Mouse (Mus musculus): Measurements from ENCODE around the gene Igll1. TPM values are rescaled to one million over a fixed set of nuclear protein-coding genes. Genes with fewer than 3 reads are reported as not detected.
A peak's percentile ranks its signal among the peaks of the same experiment; 100 is the strongest.

Gene Igll1
- polyA plus RNA-seq, 1 experiment from 2014 or later = 0.20 TPM

DNA sequence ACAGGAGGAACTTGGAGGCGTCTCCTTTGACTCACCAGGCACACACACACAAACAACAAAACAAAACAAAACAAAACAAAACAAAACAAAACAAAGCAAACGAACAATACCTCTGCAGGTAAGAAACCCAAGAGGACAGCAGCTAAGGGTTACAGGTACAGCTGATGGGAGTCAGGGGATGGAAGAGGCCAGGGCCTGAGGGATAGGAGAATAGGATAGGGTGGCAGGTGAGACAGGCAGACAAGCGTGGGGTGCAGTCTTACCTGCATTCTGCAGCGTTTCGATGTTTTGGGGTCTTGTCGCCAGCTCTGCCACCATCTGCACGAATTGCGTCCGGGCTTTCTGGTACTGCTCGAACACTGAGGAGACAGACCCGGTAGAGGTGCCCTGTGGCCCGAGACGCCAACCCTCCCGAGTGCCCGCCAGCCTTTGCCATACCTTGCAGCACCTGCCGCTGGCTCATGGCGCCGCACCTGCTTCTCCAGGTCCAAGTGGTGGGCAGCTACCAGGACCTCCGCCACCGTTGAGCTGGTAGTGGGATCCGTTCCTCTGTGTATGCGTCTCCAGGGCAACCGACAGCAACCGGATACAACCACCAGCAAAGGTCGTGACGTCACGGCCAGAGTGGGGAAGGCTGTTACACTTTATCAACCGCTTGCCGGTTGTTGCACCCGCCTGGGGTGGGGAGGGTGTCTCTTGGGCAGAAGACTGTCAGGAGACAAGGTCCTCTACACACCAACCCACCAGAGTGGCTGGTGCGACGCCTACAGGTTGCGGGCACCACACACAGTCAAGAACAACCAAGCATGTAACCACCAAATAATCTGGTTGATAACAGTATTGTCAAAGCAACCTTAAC lies 34.8 kb downstream of the Igll1 start, which contains the start of gene Spag6l:
Gene Spag6l, minus strand, starts transcription at position 700 of the 859 bp plus-strand sequence.
- H3K27ac ChIP-seq = peak within 1 kb of the TSS; percentile 66
- no peaks in the 10 kb centered on the region for H3K27me3 ChIP-seq (ENCODE audit: poor library complexity, severe bottlenecking)
- no peaks in the 10 kb centered on the region for H3K36me3 ChIP-seq (replicated peaks)
- H3K9me3 ChIP-seq = no peaks in the 10 kb centered on the region
- 6% methylated on average over 33 of the region's 33 CpGs for WGBS
- H3K4me1 ChIP-seq = peaks cover 9% of the 10 kb centered on the region
- peak; percentile 73 for DNase-seq (ENCODE audit: extremely low spot score, low spot score)
- H3K4me3 ChIP-seq = peak within 1 kb of the TSS; percentile 63

DNA sequence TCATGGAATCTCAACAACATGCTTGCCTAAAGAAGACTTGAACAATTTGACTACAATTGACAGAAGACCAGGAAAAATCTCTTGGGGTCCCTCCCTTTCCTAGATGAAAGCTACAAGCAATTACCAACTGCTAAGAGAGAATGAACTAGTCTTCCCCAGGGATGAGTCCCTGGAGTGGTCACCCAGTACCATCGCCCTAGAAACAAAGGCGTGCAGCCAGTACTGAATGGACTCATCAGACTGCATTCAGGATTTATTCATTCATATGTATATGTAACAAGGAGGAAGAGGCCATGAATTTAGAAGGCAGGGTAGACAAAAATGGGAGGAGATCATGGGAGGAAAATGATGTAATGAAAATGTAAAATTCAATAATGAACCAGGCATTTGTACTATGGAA lies 37.6 kb downstream of the Igll1 start:
- no peaks in the 10 kb centered on the region for H3K27me3 ChIP-seq (ENCODE audit: poor library complexity, severe bottlenecking)
- 93% methylated on average over 2 of the region's 2 CpGs for WGBS
- no peak for DNase-seq (ENCODE audit: extremely low spot score, low spot score)

DNA sequence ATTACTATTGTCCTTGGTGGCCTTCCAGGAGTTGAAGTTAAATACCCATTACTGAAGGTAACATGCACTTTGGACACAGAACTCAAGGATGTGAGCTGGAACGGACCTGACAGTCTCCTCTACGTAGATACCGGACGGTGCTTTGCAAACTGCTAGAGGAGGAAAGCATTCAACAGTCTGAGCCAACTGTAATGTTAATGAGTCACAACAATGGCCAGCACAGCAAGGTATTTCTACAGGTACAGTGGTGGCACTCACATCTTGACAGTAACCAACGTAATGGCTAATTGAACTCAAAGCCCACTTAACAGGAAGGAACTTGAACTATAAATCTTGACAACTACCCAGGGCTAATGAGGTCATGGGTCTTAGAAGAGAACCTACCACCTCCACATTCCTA lies 38.3 kb downstream of the Igll1 start:
- no peak for DNase-seq (ENCODE audit: extremely low spot score, low spot score)
- no peaks in the 10 kb centered on the region for H3K9me3 ChIP-seq
- no peak overlapping the region for H3K4me3 ChIP-seq
- no peaks in the 10 kb centered on the region for H3K36me3 ChIP-seq (replicated peaks)
- no peak overlapping the region for H3K27ac ChIP-seq
- 29% methylated on average over 5 of the region's 5 CpGs for WGBS
- H3K27me3 ChIP-seq (ENCODE audit: poor library complexity, severe bottlenecking) = no peaks in the 10 kb centered on the region
- H3K4me1 ChIP-seq = peaks cover 9% of the 10 kb centered on the region

More for the DNA sequence above, 37.6 kb downstream of the Igll1 start:
- Histone ChIP-seq H3K27ac (no peak overlapping the region), H3K4me1 (peaks cover 9% of the 10 kb centered on the region), H3K36me3 (replicated peaks) (no peaks in the 10 kb centered on the region), H3K9me3 (no peaks in the 10 kb centered on the region), H3K4me3 (no peak overlapping the region)

Other genes starting within 250 kb of the Igll1 start
- gene Olfr19, start 187.6 kb downstream of the Igll1 start, polyA plus RNA-seq (2016; fragmentation: Nextera tagmentation; extraction: Ambion mirVana) = not detected in 2 replicates
- 0.71 and 1.5 TPM in 2 replicates for gene Spag6l, start 34.5 kb downstream of the Igll1 start, polyA plus RNA-seq (2016; fragmentation: Nextera tagmentation; extraction: Ambion mirVana)
- 66.8 and 73.7 TPM in 2 replicates for gene Top3b, start 6.8 kb upstream of the Igll1 start, polyA plus RNA-seq (2016; fragmentation: Nextera tagmentation; extraction: Ambion mirVana)
- 0.68 and 1.7 TPM in 2 replicates for gene Vpreb1, start 6.9 kb upstream of the Igll1 start, polyA plus RNA-seq (2016; fragmentation: Nextera tagmentation; extraction: Ambion mirVana)
- gene Ppm1f, start 32.5 kb upstream of the Igll1 start, polyA plus RNA-seq (2016; fragmentation: Nextera tagmentation; extraction: Ambion mirVana) = 29.0 and 29.6 TPM in 2 replicates
- gene Mapk1, start 119.4 kb upstream of the Igll1 start, polyA plus RNA-seq (2016; fragmentation: Nextera tagmentation; extraction: Ambion mirVana) = 147 and 150 TPM in 2 replicates
- gene Ypel1, start 205.7 kb upstream of the Igll1 start, polyA plus RNA-seq (2016; fragmentation: Nextera tagmentation; extraction: Ambion mirVana) = 96.2 and 97.4 TPM in 2 replicates
- 138 and 155 TPM in 2 replicates for gene Ppil2, start 247.3 kb upstream of the Igll1 start, polyA plus RNA-seq (2016; fragmentation: Nextera tagmentation; extraction: Ambion mirVana)